Mouse (Mus musculus): ENCODE results near the gene Nkrf. TPM values are rescaled to one million over a fixed set of nuclear protein-coding genes. Genes with fewer than 3 reads are reported as not detected.
"Not testable (repeated sequence)": the region's sequence is repeated elsewhere in the genome, so short reads cannot be mapped to it uniquely, and the experiment has no call there.

The Nkrf gene
- polyA plus RNA-seq, 1 experiment from 2014 or later, result 20.3 TPM

- Histone ChIP-seq H3K4me3 (ENCODE audit: low read depth, low read length) (no peak overlapping the region), H3K27me3 (ENCODE audit: control insufficient read depth, insufficient read depth, low read depth, low read length) (no peaks in the 10 kb centered on the region), H3K27ac (ENCODE audit: low read length) (no peak overlapping the region), H3K36me3 (ENCODE audit: control insufficient read depth, insufficient read depth, low read length) (0 out of 2 replicates have a peak, but pooled peaks cover 3% of the 10 kb centered on the region), H3K9ac (ENCODE audit: low read depth, low read length) (no peak overlapping the region), H3K4me1 (ENCODE audit: control insufficient read depth, insufficient read depth, low read length) (no peaks in the 10 kb centered on the region), H3K4me2 (ENCODE audit: low read length) (no peak overlapping the region), H3K9me3 (replicated peaks; ENCODE audit: control insufficient read depth, low read length, poor library complexity, severe bottlenecking) (no peaks in the 10 kb centered on the region)
- WGBS, result 74% methylated on average over 1 of the region's 1 CpGs
- ATAC-seq, result no peak
Measured at GRCm38 (mm10) chrX:36917749-36918148, 15.1 kb upstream of the Nkrf start.

- peak; percentile 56 for ATAC-seq
- Histone ChIP-seq H3K27me3 (ENCODE audit: control insufficient read depth, insufficient read depth, low read depth, low read length) (no peaks in the 10 kb centered on the region), H3K9me3 (replicated peaks; ENCODE audit: control insufficient read depth, low read length, poor library complexity, severe bottlenecking) (no peaks in the 10 kb centered on the region), H3K27ac (ENCODE audit: low read length) (no peak overlapping the region), H3K9ac (ENCODE audit: low read depth, low read length) (no peak overlapping the region), H3K4me3 (ENCODE audit: low read depth, low read length) (no peak overlapping the region), H3K36me3 (ENCODE audit: control insufficient read depth, insufficient read depth, low read length) (no peaks in the 10 kb centered on the region), H3K4me1 (ENCODE audit: control insufficient read depth, insufficient read depth, low read length) (no peaks in the 10 kb centered on the region), H3K4me2 (ENCODE audit: low read length) (no peak overlapping the region)
- 47% methylated on average over 12 of the region's 12 CpGs for WGBS
Measured at GRCm38 (mm10) chrX:36911343-36911742, 8.6 kb upstream of the Nkrf start.

GRCm38 (mm10) chrX:36906539-36906938, 3.8 kb upstream of the Nkrf start:
- Histone ChIP-seq H3K9ac (ENCODE audit: low read depth, low read length) (no peak overlapping the region), H3K36me3 (ENCODE audit: control insufficient read depth, insufficient read depth, low read length) (no peaks in the 10 kb centered on the region), H3K4me1 (ENCODE audit: control insufficient read depth, insufficient read depth, low read length) (no peaks in the 10 kb centered on the region), H3K4me3 (ENCODE audit: low read depth, low read length) (no peak overlapping the region), H3K27ac (ENCODE audit: low read length) (no peak overlapping the region), H3K9me3 (replicated peaks; ENCODE audit: control insufficient read depth, low read length, poor library complexity, severe bottlenecking) (no peaks in the 10 kb centered on the region), H3K4me2 (ENCODE audit: low read length) (no peak overlapping the region), H3K27me3 (ENCODE audit: control insufficient read depth, insufficient read depth, low read depth, low read length) (no peaks in the 10 kb centered on the region)
- WGBS, result 30% methylated on average over 5 of the region's 5 CpGs
- no peak for ATAC-seq

- no peaks in the 10 kb centered on the region for H3K4me1 ChIP-seq (ENCODE audit: control insufficient read depth, insufficient read depth, low read length)
- peak; percentile 92 for ATAC-seq
- H3K4me2 ChIP-seq (ENCODE audit: low read length), result peak overlapping the region; percentile 53
- H3K36me3 ChIP-seq (ENCODE audit: control insufficient read depth, insufficient read depth, low read length), result no peaks in the 10 kb centered on the region
- H3K4me3 ChIP-seq (ENCODE audit: low read depth, low read length), result peak overlapping the region; percentile 59
- WGBS, result 14% methylated on average over 31 of the region's 32 CpGs
- peak overlapping the region; percentile 70 for H3K9ac ChIP-seq (ENCODE audit: low read depth, low read length)
- H3K27ac ChIP-seq (ENCODE audit: low read length), result peak overlapping the region; percentile 88
- no peaks in the 10 kb centered on the region for H3K27me3 ChIP-seq (ENCODE audit: control insufficient read depth, insufficient read depth, low read depth, low read length)
- H3K9me3 ChIP-seq (replicated peaks; ENCODE audit: control insufficient read depth, low read length, poor library complexity, severe bottlenecking), result no peaks in the 10 kb centered on the region
Measured at GRCm38 (mm10) chrX:36903115-36903768, 543 bp upstream of the Nkrf start.

GRCm38 (mm10) chrX:36901655-36902054, 1.0 kb downstream of the Nkrf start:
- ATAC-seq, result no peak
- Histone ChIP-seq H3K27ac (ENCODE audit: low read length) (peak overlapping the region; percentile 88), H3K4me1 (ENCODE audit: control insufficient read depth, insufficient read depth, low read length) (no peaks in the 10 kb centered on the region), H3K4me3 (ENCODE audit: low read depth, low read length) (peak overlapping the region; percentile 59), H3K9me3 (replicated peaks; ENCODE audit: control insufficient read depth, low read length, poor library complexity, severe bottlenecking) (no peaks in the 10 kb centered on the region), H3K4me2 (ENCODE audit: low read length) (peak overlapping the region; percentile 47), H3K36me3 (ENCODE audit: control insufficient read depth, insufficient read depth, low read length) (no peaks in the 10 kb centered on the region), H3K27me3 (ENCODE audit: control insufficient read depth, insufficient read depth, low read depth, low read length) (no peaks in the 10 kb centered on the region), H3K9ac (ENCODE audit: low read depth, low read length) (peak overlapping the region; percentile 70)
- WGBS, result 30% methylated on average over 3 of the region's 3 CpGs

- H3K4me3 ChIP-seq (ENCODE audit: low read depth, low read length); H3K9ac ChIP-seq (ENCODE audit: low read depth, low read length); H3K27ac ChIP-seq (ENCODE audit: low read length); H3K9me3 ChIP-seq (replicated peaks; ENCODE audit: control insufficient read depth, low read length, poor library complexity, severe bottlenecking); H3K27me3 ChIP-seq (ENCODE audit: control insufficient read depth, insufficient read depth, low read depth, low read length); ATAC-seq; H3K4me1 ChIP-seq (ENCODE audit: control insufficient read depth, insufficient read depth, low read length); H3K4me2 ChIP-seq (ENCODE audit: low read length); H3K36me3 ChIP-seq (ENCODE audit: control insufficient read depth, insufficient read depth, low read length): not testable (repeated sequence)
- WGBS, result 41% methylated on average over 1 of the region's 1 CpGs
Measured at GRCm38 (mm10) chrX:36898931-36899330, 3.8 kb downstream of the Nkrf start.

GRCm38 (mm10) chrX:36884719-36885118, 18.0 kb downstream of the Nkrf start:
- H3K4me2 ChIP-seq (ENCODE audit: low read length), result no peak overlapping the region
- 81% methylated on average over 1 of the region's 1 CpGs for WGBS
- no peaks in the 10 kb centered on the region for H3K27me3 ChIP-seq (ENCODE audit: control insufficient read depth, insufficient read depth, low read depth, low read length)
- ATAC-seq, result no peak
- no peaks in the 10 kb centered on the region for H3K9me3 ChIP-seq (replicated peaks; ENCODE audit: control insufficient read depth, low read length, poor library complexity, severe bottlenecking)
- H3K27ac ChIP-seq (ENCODE audit: low read length), result no peak overlapping the region
- no peak overlapping the region for H3K9ac ChIP-seq (ENCODE audit: low read depth, low read length)
- H3K4me1 ChIP-seq (ENCODE audit: control insufficient read depth, insufficient read depth, low read length), result no peaks in the 10 kb centered on the region
- peaks cover 2% of the 10 kb centered on the region; the same call in 1 of the 2 replicates for H3K36me3 ChIP-seq (ENCODE audit: control insufficient read depth, insufficient read depth, low read length)
- no peak overlapping the region for H3K4me3 ChIP-seq (ENCODE audit: low read depth, low read length)

- Histone ChIP-seq H3K36me3 (ENCODE audit: control insufficient read depth, insufficient read depth, low read length) (no peaks in the 10 kb centered on the region), H3K4me1 (ENCODE audit: control insufficient read depth, insufficient read depth, low read length) (peaks cover 4% of the 10 kb centered on the region; the same call in 1 of the 2 replicates), H3K9me3 (replicated peaks; ENCODE audit: control insufficient read depth, low read length, poor library complexity, severe bottlenecking) (no peaks in the 10 kb centered on the region), H3K27ac (ENCODE audit: low read length) (peak overlapping the region; percentile 76), H3K4me2 (ENCODE audit: low read length) (peak overlapping the region; percentile 63), H3K27me3 (ENCODE audit: control insufficient read depth, insufficient read depth, low read depth, low read length) (no peaks in the 10 kb centered on the region), H3K9ac (ENCODE audit: low read depth, low read length) (peak overlapping the region; percentile 77), H3K4me3 (ENCODE audit: low read depth, low read length) (peak overlapping the region; percentile 70)
- 15% methylated on average over 33 of the region's 36 CpGs for WGBS
- ATAC-seq, result peak; percentile 73
Measured at GRCm38 (mm10) chrX:36874704-36875128, 28.0 kb downstream of the Nkrf start.

GRCm38 (mm10) chrX:36874178-36874696, 28.5 kb downstream of the Nkrf start:
- Histone ChIP-seq H3K4me3 (ENCODE audit: low read depth, low read length) (peak overlapping the region; percentile 70), H3K9me3 (replicated peaks; ENCODE audit: control insufficient read depth, low read length, poor library complexity, severe bottlenecking) (no peaks in the 10 kb centered on the region), H3K4me1 (ENCODE audit: control insufficient read depth, insufficient read depth, low read length) (peaks cover 4% of the 10 kb centered on the region; the same call in 1 of the 2 replicates), H3K27ac (ENCODE audit: low read length) (peak overlapping the region; percentile 76), H3K36me3 (ENCODE audit: control insufficient read depth, insufficient read depth, low read length) (no peaks in the 10 kb centered on the region), H3K9ac (ENCODE audit: low read depth, low read length) (peak overlapping the region; percentile 77), H3K4me2 (ENCODE audit: low read length) (peak overlapping the region; percentile 63), H3K27me3 (ENCODE audit: control insufficient read depth, insufficient read depth, low read depth, low read length) (no peaks in the 10 kb centered on the region)
- ATAC-seq, result peak; percentile 98
- 11% methylated on average over 55 of the region's 57 CpGs for WGBS

All from midbrain, embryonic 16.5 days (tissue).